Mouse (Mus musculus) central nervous system, embryonic 11.5 days (tissue): ENCODE measurements around the gene Vmn1r86. TPM values are rescaled to one million over a fixed set of nuclear protein-coding genes. Genes with fewer than 3 reads are reported as not detected.

Experiments used
- polyA plus RNA-seq: library from polyadenylated mRNA; depleted of rRNA; stranded (reverse); fragments of >200 nt; gene quantifications from 2 replicates; pipeline ENCODE4 v1.2.3, GENCODE M21; 2012; rRNA removed

Gene Vmn1r86
- not detected in 2 replicates for polyA plus RNA-seq

GRCm38 (mm10) chr7:13119817-13120216 lies at the start of gene Vmn1r86:
TSS of gene Vmn1r86 (minus strand) at chr7:13119917.

GRCm38 (mm10) chr7:13159268-13159667 lies 39.6 kb upstream of the Vmn1r86 start, which contains the start of gene Vmn1r88:
TSS of gene Vmn1r88 (plus strand) at chr7:13159568.

GRCm38 (mm10) chr7:13140057-13140456 lies 20.3 kb upstream of the Vmn1r86 start, which contains the start of gene Vmn1r87:
TSS of gene Vmn1r87 (minus strand) at chr7:13140157.

GRCm38 (mm10) chr7:13095073-13095472 lies 24.6 kb downstream of the Vmn1r86 start, which contains the start of gene Vmn1r85:
TSS of gene Vmn1r85 (minus strand) at chr7:13095173.

GRCm38 (mm10) chr7:13054287-13055010 lies 65.3 kb downstream of the Vmn1r86 start, which contains the start of gene Mzf1:
TSS of gene Mzf1 (minus strand) at chr7:13054764.

Other genes with a start within 250 kb of the Vmn1r86 start
- 4.3 and 6.6 TPM in 2 replicates for gene Zfp128, start 238.7 kb downstream of the Vmn1r86 start, polyA plus RNA-seq
- 9.0 and 15.9 TPM in 2 replicates for gene Zscan22, start 222.1 kb downstream of the Vmn1r86 start, polyA plus RNA-seq
- gene Rps5, start 197.6 kb downstream of the Vmn1r86 start, polyA plus RNA-seq = 1,933 and 2,968 TPM in 2 replicates
- gene Rnf225, start 192.5 kb downstream of the Vmn1r86 start, polyA plus RNA-seq = 2.1 and 2.5 TPM in 2 replicates
- gene Zfp324, start 154.1 kb downstream of the Vmn1r86 start, polyA plus RNA-seq = 7.0 and 8.2 TPM in 2 replicates
- gene Zfp446, start 142.1 kb downstream of the Vmn1r86 start, polyA plus RNA-seq = 11.3 and 12.6 TPM in 2 replicates
- gene Slc27a5, start 121.7 kb downstream of the Vmn1r86 start, polyA plus RNA-seq = 0.17 and 0.23 TPM in 2 replicates
- 677 and 777 TPM in 2 replicates for gene Trim28, start 120.8 kb downstream of the Vmn1r86 start, polyA plus RNA-seq
- 25.8 and 30.1 TPM in 2 replicates for gene Zbtb45, start 109.9 kb downstream of the Vmn1r86 start, polyA plus RNA-seq
- 137 and 237 TPM in 2 replicates for gene Chmp2a, start 85.1 kb downstream of the Vmn1r86 start, polyA plus RNA-seq
- 152 and 259 TPM in 2 replicates for gene Ube2m, start 81.6 kb downstream of the Vmn1r86 start, polyA plus RNA-seq
- gene Mzf1, start 65.2 kb downstream of the Vmn1r86 start, polyA plus RNA-seq = 4.1 and 5.6 TPM in 2 replicates
- gene Vmn1r85, start 24.7 kb downstream of the Vmn1r86 start, polyA plus RNA-seq = not detected in 2 replicates
- not detected in 2 replicates for gene Vmn1r87, start 20.2 kb upstream of the Vmn1r86 start, polyA plus RNA-seq
- 0.01 TPM in 1 of 2 replicates, not detected in the other for gene Vmn1r88, start 39.7 kb upstream of the Vmn1r86 start, polyA plus RNA-seq
- gene Vmn1r89, start 93.1 kb upstream of the Vmn1r86 start, polyA plus RNA-seq = not detected in 2 replicates
- gene Lig1, start 157.4 kb upstream of the Vmn1r86 start, polyA plus RNA-seq = 92.0 and 163 TPM in 2 replicates
- 12.4 and 14.4 TPM in 2 replicates for gene Zswim9, start 158.8 kb upstream of the Vmn1r86 start, polyA plus RNA-seq
- 3.8 and 3.9 TPM in 2 replicates for gene Pla2g4c, start 204.7 kb upstream of the Vmn1r86 start, polyA plus RNA-seq